ENCODE assay signal across 9 mouse cellular contexts in genomic region chr1:37401687-37402086, GRCm38 (mm10). TPM values are rescaled to one million over a fixed set of nuclear protein-coding genes. Genes with fewer than 3 reads are reported as not detected.
A peak's percentile ranks its signal among the peaks of the same experiment; 100 is the strongest.
DNase-seq lines count a peak whose midpoint lies in the region; ATAC-seq and TF ChIP-seq lines count a peak whose summit lies in the region.
"Had no signal": no experiment of that assay in that cellular context is flagged by ENCODE, and none has a peak within 500 bp of the region (broad histone marks: within the 10 kb centered on the region; RNA-seq: fewer than 3 reads in every experiment).

No protein-coding gene starts in this region.

- DNase-seq in hindbrain, embryonic 10.5 days (ENCODE audit: low spot score), result peak; percentile 52
- DNase-seq in Muller cell, postnatal 12 days (ENCODE audit: inconsistent ontology term), result peak; percentile 14
- DNase-seq in cerebellum, adult 2 months, result peak; percentile 79
- peak; percentile 32 to 55 for DNase-seq in gastrocnemius, postnatal 36 days
- peak; percentile 51 for DNase-seq in layer of hippocampus, adult 9-11 months
- DNase-seq in telencephalon, adult 2 months (ENCODE audit: low read depth, low spot score), result peak; percentile 29

- no peak overlapping the region for H3K4me3 ChIP-seq in hindbrain, embryonic 10.5 days
- H3K4me3 ChIP-seq in hindbrain, embryonic 12.5 days, result no peak overlapping the region
- no peak overlapping the region for H3K4me3 ChIP-seq in cerebellum, adult 2 months (replicated peaks; ENCODE audit: insufficient read depth, low read depth, low read length)
- H3K4me3 ChIP-seq: embryonic facial prominence, embryonic 12.5 days had no signal

- peak; percentile 96 for TF ChIP-seq CTCF in cerebellum, adult 2 months (IDR thresholded peaks at IDR 0.05; ENCODE audit: borderline replicate concordance, insufficient read depth, low read depth, low read length)

- H3K27ac ChIP-seq in hindbrain, embryonic 10.5 days, result no peak overlapping the region
- H3K27ac ChIP-seq in hindbrain, embryonic 12.5 days, result no peak overlapping the region
- H3K27ac ChIP-seq in cerebellum, adult 2 months (ENCODE audit: insufficient read depth, low read length), result no peak overlapping the region
- H3K27ac ChIP-seq: embryonic facial prominence, embryonic 12.5 days had no signal

- H3K4me1 ChIP-seq in hindbrain, embryonic 10.5 days (replicated peaks), result peaks cover 18% of the 10 kb centered on the region; the same call in 1 of the 2 replicates
- H3K4me1 ChIP-seq in hindbrain, embryonic 12.5 days, result peaks cover 5% of the 10 kb centered on the region; the same call in 1 of the 2 replicates
- peaks cover 10% of the 10 kb centered on the region for H3K4me1 ChIP-seq in cerebellum, adult 2 months (ENCODE audit: control insufficient read depth, insufficient read depth, low read length)
- H3K4me1 ChIP-seq: embryonic facial prominence, embryonic 12.5 days had no signal

- no peak for TF ChIP-seq POLR2A in cerebellum, adult 2 months (IDR thresholded peaks at IDR 0.05; ENCODE audit: borderline replicate concordance, insufficient read depth, low read length)

- WGBS in hindbrain, embryonic 10.5 days, result 60% methylated on average over 4 of the region's 4 CpGs
- WGBS in hindbrain, embryonic 12.5 days, result 65% methylated on average over 4 of the region's 4 CpGs
- 34% methylated on average over 4 of the region's 4 CpGs for WGBS in cerebellum, adult 2 months

- H3K4me2 ChIP-seq in hindbrain, embryonic 12.5 days (replicated peaks), result no peak overlapping the region
- H3K4me2 ChIP-seq: embryonic facial prominence, embryonic 12.5 days had no signal

- H3K27me3 ChIP-seq in hindbrain, embryonic 10.5 days (ENCODE audit: insufficient read depth, poor library complexity, severe bottlenecking), result no peaks in the 10 kb centered on the region
- no peaks in the 10 kb centered on the region for H3K27me3 ChIP-seq in hindbrain, embryonic 12.5 days
- no peaks in the 10 kb centered on the region for H3K27me3 ChIP-seq in cerebellum, adult 2 months (ENCODE audit: control insufficient read depth, insufficient read depth, low read length)
- H3K27me3 ChIP-seq: embryonic facial prominence, embryonic 12.5 days had no signal

- intact Hi-C loops in gastrocnemius, postnatal 36 days (cut with DNase I), result loop anchor here (1.0 kb wide), 1 partner anchor 129 kb away; no protein-coding TSS in a partner anchor

- H3K36me3 ChIP-seq in hindbrain, embryonic 10.5 days, result no peaks in the 10 kb centered on the region
- peaks cover 20% of the 10 kb centered on the region; the same call in 1 of the 2 replicates for H3K36me3 ChIP-seq in hindbrain, embryonic 12.5 days

- H3K9ac ChIP-seq in hindbrain, embryonic 12.5 days, result no peak overlapping the region
- H3K9ac ChIP-seq: embryonic facial prominence, embryonic 12.5 days had no signal

- H3K9me3 ChIP-seq in hindbrain, embryonic 10.5 days, result no peaks in the 10 kb centered on the region
- H3K9me3 ChIP-seq in hindbrain, embryonic 12.5 days (replicated peaks), result no peaks in the 10 kb centered on the region
- H3K9me3 ChIP-seq: embryonic facial prominence, embryonic 12.5 days had no signal

- no peak for ATAC-seq in hindbrain, embryonic 12.5 days (ENCODE audit: low FRiP score)
- peak; percentile 77 for ATAC-seq in megakaryocyte-erythroid progenitor cell, adult 5-6 weeks (replicated peaks; ENCODE audit: low FRiP score, low TSS enrichment, poor library complexity, severe bottlenecking)

RNA-seq across cellular contexts. Expression of gene Coa5, which starts 28.2 kb away (rescaled TPM):
- polyA plus RNA-seq in hindbrain, embryonic 10.5 days (2016; fragmentation: Nextera tagmentation; extraction: Ambion mirVana), result 42.8 and 58.0 TPM in 2 replicates
- polyA plus RNA-seq in hindbrain, embryonic 12.5 days (2016; fragmentation: Nextera tagmentation; extraction: Ambion mirVana), result 52.3 and 53.5 TPM in 2 replicates
- 50.3 and 53.0 TPM in 2 replicates for polyA plus RNA-seq in cerebellum, adult 2 months (2012; rRNA removed)
- total RNA-seq in gastrocnemius, postnatal 36 days (2021), result 10 to 100 TPM; 92.0 to 95.3 TPM
- total RNA-seq in megakaryocyte-erythroid progenitor cell, adult 5-6 weeks (2014; fragmentation: Nextera tagmentation), result 96.6 and 104 TPM in 2 replicates
- 82.0 and 90.7 TPM in 2 replicates for total RNA-seq in megakaryocyte-erythroid progenitor cell, adult 5-6 weeks (2017)

RNA-seq across cellular contexts. Expression of gene Unc50, which starts 28.3 kb away (rescaled TPM):
- 108 and 111 TPM in 2 replicates for polyA plus RNA-seq in hindbrain, embryonic 10.5 days (2016; fragmentation: Nextera tagmentation; extraction: Ambion mirVana)
- polyA plus RNA-seq in hindbrain, embryonic 12.5 days (2016; fragmentation: Nextera tagmentation; extraction: Ambion mirVana), result 113 and 114 TPM in 2 replicates
- polyA plus RNA-seq in cerebellum, adult 2 months (2012; rRNA removed), result 96.5 and 105 TPM in 2 replicates
- 10 to 100 TPM; 12.1 to 12.5 TPM for total RNA-seq in gastrocnemius, postnatal 36 days (2021)
- 33.5 and 42.9 TPM in 2 replicates for total RNA-seq in megakaryocyte-erythroid progenitor cell, adult 5-6 weeks (2014; fragmentation: Nextera tagmentation)
- 45.7 and 46.1 TPM in 2 replicates for total RNA-seq in megakaryocyte-erythroid progenitor cell, adult 5-6 weeks (2017)

Comparison
In these comparisons a context has a peak if more than half of its experiments do, and no peak if none do; other contexts are left out.
1. DNase-seq: peak in every context shown above with its lines; median percentile 79 in cerebellum, adult 2 months; 52 in hindbrain, embryonic 10.5 days; 51 in layer of hippocampus, adult 9-11 months; 44 in gastrocnemius, postnatal 36 days; 29 in telencephalon, adult 2 months; 14 in Muller cell, postnatal 12 days.